In genomic region chr8:70869601-70870041, GRCm38 (mm10) we compare ENCODE assay signal across 8 mouse cellular contexts. TPM values are rescaled to one million over a fixed set of nuclear protein-coding genes. Genes with fewer than 3 reads are reported as not detected.
DNase-seq lines count a peak whose midpoint lies in the region; ATAC-seq and TF ChIP-seq lines count a peak whose summit lies in the region.

No protein-coding gene starts in this region.

- no peak overlapping the region for H3K9ac ChIP-seq in CH12.LX (ENCODE audit: insufficient read depth, low read depth)
- no peak overlapping the region for H3K9ac ChIP-seq in heart, postnatal 0 days (replicated peaks; ENCODE audit: low read depth, low read length)
- H3K9ac ChIP-seq in liver, embryonic 15.5 days: no peak overlapping the region
- no peak overlapping the region for H3K9ac ChIP-seq in neural tube, embryonic 11.5 days (ENCODE audit: low read length)

- no peaks in the 10 kb centered on the region for H3K79me2 ChIP-seq in CH12.LX (replicated peaks; ENCODE audit: control insufficient read depth, extremely low read depth, insufficient read depth, poor library complexity, severe bottlenecking)

- H3K4me2 ChIP-seq in CH12.LX (ENCODE audit: insufficient read depth, low read depth, poor library complexity, severe bottlenecking): no peak overlapping the region
- H3K4me2 ChIP-seq in heart, postnatal 0 days (ENCODE audit: low read depth, low read length): no peak overlapping the region
- H3K4me2 ChIP-seq in liver, embryonic 15.5 days: peak overlapping the region; percentile 72; the same call in 1 of the 2 replicates
- H3K4me2 ChIP-seq in neural tube, embryonic 11.5 days (ENCODE audit: low read depth): no peak overlapping the region

- TF ChIP-seq CTCF in CH12.LX (conservative IDR thresholded peaks at IDR 0.05 in 1 of 2, IDR thresholded peaks at IDR 0.05 in 1 of 2; ENCODE audit: low read depth in 2 of 2, low read length in 2 of 2): peak; percentile 73 to 96
- peak; percentile 60 for TF ChIP-seq CTCF in bone marrow macrophage, adult 2 months (IDR thresholded peaks at IDR 0.05; ENCODE audit: low read depth, low read length)
- TF ChIP-seq CTCF in heart, postnatal 0 days (IDR thresholded peaks at IDR 0.05; ENCODE audit: low read depth): peak; percentile 91

- TF ChIP-seq POLR2A in CH12.LX (IDR thresholded peaks at IDR 0.05; ENCODE audit: low read depth, low read length): no peak
- TF ChIP-seq POLR2A in bone marrow macrophage, adult 2 months (IDR thresholded peaks at IDR 0.05; ENCODE audit: borderline replicate concordance, low read depth, low read length): no peak

- dilution Hi-C loops in CH12.LX (cut with MboI; ENCODE audit: extremely low pct_ligation_motif_present, extremely low pct_unique_long_range_greater_than_20kb, low sequenced_read_pairs): no loop called here

- in situ Hi-C loops in CH12.LX (cut with MboI; ENCODE audit: low pct_ligation_motif_present, low pct_unique_long_range_greater_than_20kb, low sequenced_read_pairs): no loop called here

- DNase-seq in CH12.LX (ENCODE audit: extremely low read depth): peak; percentile 68
- DNase-seq in heart, postnatal 0 days (ENCODE audit: low spot score): peak; percentile 75
- peak; percentile 87 to 89 for DNase-seq in kidney, postnatal 25 days
- peak; percentile 80 for DNase-seq in neural tube, embryonic 11.5 days (ENCODE audit: low spot score)
- DNase-seq in telencephalon, adult 2 months (ENCODE audit: low read depth, low spot score): peak; percentile 48

- WGBS in heart, postnatal 0 days: 45% methylated on average over 16 of the region's 16 CpGs
- WGBS in liver, embryonic 15.5 days (ENCODE audit: insufficient replicate concordance): 50% methylated on average over 16 of the region's 16 CpGs
- 50% methylated on average over 16 of the region's 16 CpGs for WGBS in neural tube, embryonic 11.5 days

- peaks cover 5% of the 10 kb centered on the region for H3K27me3 ChIP-seq in CH12.LX (replicated peaks)
- H3K27me3 ChIP-seq in heart, postnatal 0 days (ENCODE audit: control insufficient read depth, insufficient read depth, low read length): no peaks in the 10 kb centered on the region
- H3K27me3 ChIP-seq in liver, embryonic 15.5 days: peaks cover 9% of the 10 kb centered on the region
- H3K27me3 ChIP-seq in neural tube, embryonic 11.5 days (ENCODE audit: control insufficient read depth, insufficient read depth, low read length): no peaks in the 10 kb centered on the region

- H3K36me3 ChIP-seq in CH12.LX (replicated peaks in 1 of 2; ENCODE audit: control insufficient read depth in 1 of 2, insufficient read depth in 1 of 2, low read length in 1 of 2): peaks cover 14 to 44% of the 10 kb centered on the region in 2 experiments
- peaks cover 6% of the 10 kb centered on the region; the same call in 1 of the 2 replicates for H3K36me3 ChIP-seq in heart, postnatal 0 days (replicated peaks; ENCODE audit: control insufficient read depth, insufficient read depth, low read length)
- H3K36me3 ChIP-seq in liver, embryonic 15.5 days (replicated peaks): peaks cover 5% of the 10 kb centered on the region
- H3K36me3 ChIP-seq in neural tube, embryonic 11.5 days (ENCODE audit: control insufficient read depth, insufficient read depth, low read length): peaks cover 5% of the 10 kb centered on the region; the same call in 1 of the 2 replicates

- H3K9me3 ChIP-seq in CH12.LX (replicated peaks; ENCODE audit: low read length): no peaks in the 10 kb centered on the region
- H3K9me3 ChIP-seq in heart, postnatal 0 days (replicated peaks; ENCODE audit: control insufficient read depth, low read length): no peaks in the 10 kb centered on the region
- H3K9me3 ChIP-seq in liver, embryonic 15.5 days (replicated peaks): no peaks in the 10 kb centered on the region
- no peaks in the 10 kb centered on the region for H3K9me3 ChIP-seq in neural tube, embryonic 11.5 days (ENCODE audit: control insufficient read depth, low read length)

- peaks cover 16 to 53% of the 10 kb centered on the region in 2 experiments for H3K4me1 ChIP-seq in CH12.LX (ENCODE audit: control insufficient read depth in 1 of 2, insufficient read depth in 2 of 2)
- H3K4me1 ChIP-seq in bone marrow macrophage, adult 2 months (ENCODE audit: control insufficient read depth, insufficient read depth, low read length): peaks cover 8% of the 10 kb centered on the region
- H3K4me1 ChIP-seq in heart, postnatal 0 days (ENCODE audit: control insufficient read depth, insufficient read depth): peaks cover 6% of the 10 kb centered on the region; the same call in 1 of the 2 replicates
- H3K4me1 ChIP-seq in liver, embryonic 15.5 days (replicated peaks): peaks cover 80% of the 10 kb centered on the region
- peaks cover 24% of the 10 kb centered on the region for H3K4me1 ChIP-seq in neural tube, embryonic 11.5 days (ENCODE audit: control insufficient read depth, insufficient read depth, low read length)

- ATAC-seq in erythroblast, adult 5-6 weeks (replicated peaks; ENCODE audit: low FRiP score, poor library complexity, severe bottlenecking): peak; percentile 42; the same call in 1 of the 2 replicates
- 0 out of 2 replicates have a peak, but pooled peaks have one; percentile 13 for ATAC-seq in heart, postnatal 0 days (ENCODE audit: insufficient read depth, low read depth)
- ATAC-seq in liver, embryonic 15.5 days (ENCODE audit: insufficient read depth): no peak
- ATAC-seq in neural tube, embryonic 11.5 days (ENCODE audit: insufficient read depth, low FRiP score, low TSS enrichment): no peak

- H3K4me3 ChIP-seq in CH12.LX (replicated peaks in 1 of 3; ENCODE audit: low read depth in 2 of 3, low read length in 2 of 3, poor library complexity in 1 of 3): no peak overlapping the region
- no peak overlapping the region for H3K4me3 ChIP-seq in bone marrow macrophage, adult 2 months (ENCODE audit: insufficient read depth, low read length)
- no peak overlapping the region for H3K4me3 ChIP-seq in heart, postnatal 0 days (ENCODE audit: low read depth, low read length)
- no peak overlapping the region for H3K4me3 ChIP-seq in liver, embryonic 15.5 days (replicated peaks)
- no peak overlapping the region for H3K4me3 ChIP-seq in neural tube, embryonic 11.5 days (ENCODE audit: low read depth, low read length)

- peak; percentile 89 for TF ChIP-seq RAD21 in CH12.LX (IDR thresholded peaks at IDR 0.05; ENCODE audit: low read depth, low read length)

- no peak for TF ChIP-seq EP300 in CH12.LX (IDR thresholded peaks at IDR 0.05; ENCODE audit: low read length)
- no peak for TF ChIP-seq EP300 in heart, postnatal 0 days (IDR thresholded peaks at IDR 0.05; ENCODE audit: low read depth)

- H3K27ac ChIP-seq in CH12.LX (ENCODE audit: insufficient read depth, low read depth): no peak overlapping the region
- H3K27ac ChIP-seq in bone marrow macrophage, adult 2 months (ENCODE audit: insufficient read depth, low read depth, low read length): no peak overlapping the region
- H3K27ac ChIP-seq in heart, postnatal 0 days (ENCODE audit: low read depth): no peak overlapping the region
- 0 out of 2 replicates have a peak overlapping the region, but pooled peaks have one; percentile 48 for H3K27ac ChIP-seq in liver, embryonic 15.5 days (replicated peaks)
- H3K27ac ChIP-seq in neural tube, embryonic 11.5 days (ENCODE audit: low read depth, low read length): peak overlapping the region; percentile 55

RNA-seq across cellular contexts. Expression of gene Ccdc124, which starts 4.1 kb away (rescaled TPM):
- total RNA-seq in CH12.LX (2012; rRNA removed) (58.7 and 62.9 TPM in 2 replicates), CH12.LX (2014; rRNA removed) (29.2 and 36.2 TPM in 2 replicates)
- 82.0 and 113 TPM in 2 replicates for polyA plus RNA-seq in CH12.LX (2012; ENCODE audit: insufficient read length, low read depth)
- polyA plus RNA-seq in bone marrow macrophage, adult 2 months (2012; ENCODE audit: insufficient read depth, insufficient read length, missing spikeins): 35.6 and 39.9 TPM in 2 replicates
- total RNA-seq in erythroblast, adult 5-6 weeks (2015; ENCODE audit: low replicate concordance): 12.3 and 14.2 TPM in 2 replicates
- 11.7 and 13.4 TPM in 2 replicates for total RNA-seq in erythroblast, adult 5-6 weeks (2017; ENCODE audit: low replicate concordance)
- 12.6 and 32.0 TPM in 2 replicates for total RNA-seq in heart, postnatal 0 days (2014; rRNA removed; ENCODE audit: low replicate concordance)
- 77.9 and 79.5 TPM in 2 replicates for polyA plus RNA-seq in heart, postnatal 0 days (2015; fragmentation: Nextera tagmentation; extraction: Ambion mirVana)
- polyA plus RNA-seq in liver, embryonic 15.5 days (2015; fragmentation: Nextera tagmentation; extraction: Ambion mirVana): 48.1 and 51.2 TPM in 2 replicates
- 152 and 155 TPM in 2 replicates for polyA plus RNA-seq in neural tube, embryonic 11.5 days (2014; fragmentation: Nextera tagmentation; extraction: Ambion mirVana)

RNA-seq across cellular contexts. Expression of gene Kcnn1, which starts 6.6 kb away (rescaled TPM):
- total RNA-seq in CH12.LX (2012; rRNA removed): 0.13 and 0.21 TPM in 2 replicates
- total RNA-seq in CH12.LX (2014; rRNA removed): not detected in 2 replicates
- not detected in 2 replicates for polyA plus RNA-seq in CH12.LX (2012; ENCODE audit: insufficient read length, low read depth)
- 0.99 and 1.8 TPM in 2 replicates for polyA plus RNA-seq in bone marrow macrophage, adult 2 months (2012; ENCODE audit: insufficient read depth, insufficient read length, missing spikeins)
- total RNA-seq in erythroblast, adult 5-6 weeks (2015; ENCODE audit: low replicate concordance): not detected in 2 replicates
- not detected in 2 replicates for total RNA-seq in erythroblast, adult 5-6 weeks (2017; ENCODE audit: low replicate concordance)
- total RNA-seq in heart, postnatal 0 days (2014; rRNA removed; ENCODE audit: low replicate concordance): 7.5 and 25.2 TPM in 2 replicates
- polyA plus RNA-seq in heart, postnatal 0 days (2015; fragmentation: Nextera tagmentation; extraction: Ambion mirVana): 3.4 TPM in 2 replicates
- polyA plus RNA-seq in liver, embryonic 15.5 days (2015; fragmentation: Nextera tagmentation; extraction: Ambion mirVana): 0.25 and 0.38 TPM in 2 replicates
- polyA plus RNA-seq in neural tube, embryonic 11.5 days (2014; fragmentation: Nextera tagmentation; extraction: Ambion mirVana): 14.0 and 14.1 TPM in 2 replicates

RNA-seq across cellular contexts. Expression of gene Slc5a5, which starts 22.9 kb away (rescaled TPM):
- 0.04 and 0.21 TPM in 2 replicates for total RNA-seq in CH12.LX (2012; rRNA removed)
- total RNA-seq in CH12.LX (2014; rRNA removed): 0.16 TPM in 1 of 2 replicates, not detected in the other
- polyA plus RNA-seq in CH12.LX (2012; ENCODE audit: insufficient read length, low read depth): 0.26 and 0.41 TPM in 2 replicates
- polyA plus RNA-seq in bone marrow macrophage, adult 2 months (2012; ENCODE audit: insufficient read depth, insufficient read length, missing spikeins): not detected in 2 replicates
- total RNA-seq in erythroblast, adult 5-6 weeks (2015; ENCODE audit: low replicate concordance): not detected in 2 replicates
- 0.17 TPM in 1 of 2 replicates, not detected in the other for total RNA-seq in erythroblast, adult 5-6 weeks (2017; ENCODE audit: low replicate concordance)
- total RNA-seq in heart, postnatal 0 days (2014; rRNA removed; ENCODE audit: low replicate concordance): not detected in 2 replicates
- 0.05 and 0.10 TPM in 2 replicates for polyA plus RNA-seq in heart, postnatal 0 days (2015; fragmentation: Nextera tagmentation; extraction: Ambion mirVana)
- 0.05 TPM in 1 of 2 replicates, not detected in the other for polyA plus RNA-seq in liver, embryonic 15.5 days (2015; fragmentation: Nextera tagmentation; extraction: Ambion mirVana)
- polyA plus RNA-seq in neural tube, embryonic 11.5 days (2014; fragmentation: Nextera tagmentation; extraction: Ambion mirVana): 0.87 and 1.1 TPM in 2 replicates

RNA-seq across cellular contexts. Expression of gene Rpl18a, which starts 27.6 kb away (rescaled TPM):
- total RNA-seq in CH12.LX (2012; rRNA removed): 4,693 and 5,917 TPM in 2 replicates
- total RNA-seq in CH12.LX (2014; rRNA removed): 1,807 and 2,035 TPM in 2 replicates
- polyA plus RNA-seq in CH12.LX (2012; ENCODE audit: insufficient read length, low read depth): 3,837 and 4,364 TPM in 2 replicates
- 1,719 and 1,824 TPM in 2 replicates for polyA plus RNA-seq in bone marrow macrophage, adult 2 months (2012; ENCODE audit: insufficient read depth, insufficient read length, missing spikeins)
- 1,597 and 1,896 TPM in 2 replicates for total RNA-seq in erythroblast, adult 5-6 weeks (2015; ENCODE audit: low replicate concordance)
- total RNA-seq in erythroblast, adult 5-6 weeks (2017; ENCODE audit: low replicate concordance): 369 and 492 TPM in 2 replicates
- total RNA-seq in heart, postnatal 0 days (2014; rRNA removed; ENCODE audit: low replicate concordance): 2,186 and 2,206 TPM in 2 replicates
- polyA plus RNA-seq in heart, postnatal 0 days (2015; fragmentation: Nextera tagmentation; extraction: Ambion mirVana): 2,523 and 2,655 TPM in 2 replicates
- polyA plus RNA-seq in liver, embryonic 15.5 days (2015; fragmentation: Nextera tagmentation; extraction: Ambion mirVana): 2,061 and 2,126 TPM in 2 replicates
- polyA plus RNA-seq in neural tube, embryonic 11.5 days (2014; fragmentation: Nextera tagmentation; extraction: Ambion mirVana): 3,152 and 3,217 TPM in 2 replicates

RNA-seq across cellular contexts. Expression of gene Arrdc2, which starts 30.1 kb away (rescaled TPM):
- total RNA-seq in CH12.LX (2012; rRNA removed) (7.2 and 8.0 TPM in 2 replicates), CH12.LX (2014; rRNA removed) (5.6 and 8.8 TPM in 2 replicates)
- polyA plus RNA-seq in CH12.LX (2012; ENCODE audit: insufficient read length, low read depth): 4.3 and 6.1 TPM in 2 replicates
- polyA plus RNA-seq in bone marrow macrophage, adult 2 months (2012; ENCODE audit: insufficient read depth, insufficient read length, missing spikeins): 27.8 and 29.7 TPM in 2 replicates
- total RNA-seq in erythroblast, adult 5-6 weeks (2015; ENCODE audit: low replicate concordance): 15.0 and 25.7 TPM in 2 replicates
- 18.1 and 30.8 TPM in 2 replicates for total RNA-seq in erythroblast, adult 5-6 weeks (2017; ENCODE audit: low replicate concordance)
- total RNA-seq in heart, postnatal 0 days (2014; rRNA removed; ENCODE audit: low replicate concordance): 4.5 and 38.1 TPM in 2 replicates
- 3.0 and 3.6 TPM in 2 replicates for polyA plus RNA-seq in heart, postnatal 0 days (2015; fragmentation: Nextera tagmentation; extraction: Ambion mirVana)
- polyA plus RNA-seq in liver, embryonic 15.5 days (2015; fragmentation: Nextera tagmentation; extraction: Ambion mirVana): 12.6 and 15.2 TPM in 2 replicates
- 8.8 and 10.2 TPM in 2 replicates for polyA plus RNA-seq in neural tube, embryonic 11.5 days (2014; fragmentation: Nextera tagmentation; extraction: Ambion mirVana)

Comparison
In these comparisons a context has a peak if more than half of its experiments do, and no peak if none do; other contexts are left out.
1. H3K27ac ChIP-seq: peak in liver, embryonic 15.5 days (single experiment) and neural tube, embryonic 11.5 days (single experiment); none in CH12.LX (single experiment), bone marrow macrophage, adult 2 months (single experiment) and heart, postnatal 0 days (single experiment).
2. ATAC-seq: peak in erythroblast, adult 5-6 weeks (single experiment) and heart, postnatal 0 days (single experiment); none in liver, embryonic 15.5 days (single experiment) and neural tube, embryonic 11.5 days (single experiment).
3. Peak in every context shown above with its lines, with median percentiles within 50 percentile points of each other: DNase-seq and CTCF ChIP-seq.